Mouse (Mus musculus): Measurements from ENCODE around the gene Slc15a3. TPM values are rescaled to one million over a fixed set of nuclear protein-coding genes. Genes with fewer than 3 reads are reported as not detected.

The Slc15a3 gene
- total and polyA plus RNA-seq, 3 experiments = 0.02 to 0.05 TPM; not detected in 1

DNA sequence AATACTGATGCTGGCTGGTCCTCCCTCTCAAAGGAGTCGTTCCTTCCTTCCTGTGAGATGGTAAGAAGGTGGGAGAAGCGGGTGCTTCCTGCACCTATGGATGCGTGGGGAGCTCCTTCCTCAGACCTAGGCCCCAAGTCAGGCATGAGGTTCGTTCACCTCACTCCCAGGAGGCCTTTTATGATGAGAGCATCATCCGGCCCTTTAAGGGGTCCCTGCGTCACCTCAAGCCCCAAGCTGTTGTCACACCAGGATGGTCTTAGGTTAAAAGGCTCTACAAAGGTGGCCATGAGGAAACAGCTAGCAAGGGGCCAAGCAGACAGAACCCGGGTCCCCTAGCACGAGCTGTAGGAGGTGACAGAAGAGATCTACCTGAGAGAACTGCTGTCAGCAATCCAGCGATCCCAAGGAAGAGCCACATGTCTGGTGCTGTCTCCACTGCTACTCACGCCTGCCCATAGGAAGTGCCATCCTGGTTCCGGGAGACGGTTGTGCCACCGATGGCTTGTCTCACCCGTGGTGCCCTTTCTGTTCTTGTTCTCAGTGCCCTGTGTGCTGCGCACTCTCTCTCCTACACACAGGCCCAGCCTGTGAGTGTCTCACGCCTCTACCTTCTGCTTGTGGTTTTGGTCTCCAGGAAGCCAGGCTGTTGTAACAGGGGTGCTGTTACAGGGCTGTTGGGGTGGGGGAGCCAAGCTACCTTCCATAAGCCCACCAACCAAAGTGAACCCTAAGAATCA is 9.9 kb upstream of the Slc15a3 start, which contains the start of gene Cd6:
TSS of gene Cd6 (minus strand) at position 623 of the 740 bp plus-strand sequence.
- peaks cover 15% of the 10 kb centered on the region for H3K27me3 ChIP-seq (ENCODE audit: insufficient read depth, low read length)
- ATAC-seq (ENCODE audit: extremely low read depth, insufficient number of reproducible peaks, low FRiP score, poor library complexity, severe bottlenecking) (no peak), DNase-seq (ENCODE audit: low spot score) (no peak)
- TF ChIP-seq CTCF (IDR thresholded peaks at IDR 0.05; ENCODE audit: low read depth, low read length) (no peak), POLR2AphosphoS5 (IDR thresholded peaks at IDR 0.05; ENCODE audit: insufficient replicate concordance, low read depth, low read length) (no peak), GATA2 (IDR thresholded peaks at IDR 0.05; ENCODE audit: borderline replicate concordance, low read depth, low read length) (no peak), TAL1 (conservative IDR thresholded peaks at IDR 0.05; ENCODE audit: low read depth, low read length) (no peak), GATA1 (IDR thresholded peaks at IDR 0.05; ENCODE audit: borderline replicate concordance, low read length) (no peak)
- no peaks in the 10 kb centered on the region for H3K9me3 ChIP-seq (replicated peaks)
- H3K4me1 ChIP-seq (ENCODE audit: insufficient read depth, low read depth, low read length) = peaks cover 5% of the 10 kb centered on the region; the same call in 1 of the 2 replicates
- H3K36me3 ChIP-seq (replicated peaks) = no peaks in the 10 kb centered on the region
- H3K4me3 ChIP-seq (ENCODE audit: low read depth, low read length) = no peak within 1 kb of the TSS

DNA sequence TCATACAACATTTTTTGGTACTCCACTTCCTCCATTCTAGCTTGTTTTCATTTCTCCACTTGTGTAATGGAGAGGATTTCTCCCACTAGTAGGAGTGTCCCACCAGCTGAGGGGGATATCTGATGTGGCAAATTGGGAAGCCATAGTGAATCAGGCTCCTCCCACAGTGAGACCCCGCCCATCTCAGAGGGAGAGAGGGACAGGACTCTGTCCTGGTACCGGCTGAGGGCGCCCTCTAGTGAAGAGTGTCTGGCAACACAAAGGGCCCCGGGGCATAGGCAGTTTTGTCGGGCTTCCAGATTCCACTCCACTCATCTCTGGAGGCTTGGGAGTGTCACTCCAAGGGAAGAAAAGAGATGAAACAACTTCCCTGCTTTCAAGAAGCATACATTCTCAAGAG is 8.1 kb upstream of the Slc15a3 start:
- ATAC-seq (ENCODE audit: extremely low read depth, insufficient number of reproducible peaks, low FRiP score, poor library complexity, severe bottlenecking) = no peak
- no peak overlapping the region for H3K4me3 ChIP-seq (ENCODE audit: low read depth, low read length)
- peaks cover 5% of the 10 kb centered on the region; the same call in 1 of the 2 replicates for H3K4me1 ChIP-seq (ENCODE audit: insufficient read depth, low read depth, low read length)
- no peaks in the 10 kb centered on the region for H3K36me3 ChIP-seq (replicated peaks)
- H3K27me3 ChIP-seq (ENCODE audit: insufficient read depth, low read length) = peaks cover 15% of the 10 kb centered on the region
- TF ChIP-seq CTCF (IDR thresholded peaks at IDR 0.05; ENCODE audit: low read depth, low read length) (0 out of 2 replicates have a peak, but pooled peaks have one; percentile 16), TAL1 (conservative IDR thresholded peaks at IDR 0.05; ENCODE audit: low read depth, low read length) (no peak), GATA1 (IDR thresholded peaks at IDR 0.05; ENCODE audit: borderline replicate concordance, low read length) (no peak), GATA2 (IDR thresholded peaks at IDR 0.05; ENCODE audit: borderline replicate concordance, low read depth, low read length) (no peak)
- no peaks in the 10 kb centered on the region for H3K9me3 ChIP-seq (replicated peaks)
- DNase-seq (ENCODE audit: low spot score) = peak; percentile 21

DNA sequence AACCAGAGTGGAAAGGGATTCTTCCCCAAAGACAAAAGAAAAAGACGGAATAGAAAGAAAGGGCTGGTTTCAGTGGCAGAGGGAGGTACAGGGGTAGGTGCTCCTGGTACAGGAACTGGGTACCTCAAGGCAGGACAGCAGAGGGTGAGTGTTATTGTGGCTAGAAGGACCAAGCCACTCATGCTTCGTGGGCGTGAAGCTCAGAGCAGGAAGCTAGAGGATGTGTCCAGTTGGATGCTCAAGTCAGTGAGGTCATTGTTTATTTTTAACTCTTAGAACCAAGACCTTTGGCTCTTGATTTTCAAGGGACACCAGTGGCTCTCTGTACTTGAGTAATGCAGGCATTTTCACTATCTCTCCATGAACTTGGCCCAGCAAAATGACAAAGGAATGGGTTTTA is 7.5 kb upstream of the Slc15a3 start:
- Histone ChIP-seq H3K36me3 (replicated peaks) (no peaks in the 10 kb centered on the region), H3K9me3 (replicated peaks) (no peaks in the 10 kb centered on the region), H3K4me1 (ENCODE audit: insufficient read depth, low read depth, low read length) (peaks cover 5% of the 10 kb centered on the region; the same call in 1 of the 2 replicates), H3K27me3 (ENCODE audit: insufficient read depth, low read length) (peaks cover 15% of the 10 kb centered on the region), H3K4me3 (ENCODE audit: low read depth, low read length) (no peak overlapping the region)
- TF ChIP-seq TAL1 (conservative IDR thresholded peaks at IDR 0.05; ENCODE audit: low read depth, low read length) (no peak), CTCF (IDR thresholded peaks at IDR 0.05; ENCODE audit: low read depth, low read length) (no peak), GATA1 (IDR thresholded peaks at IDR 0.05; ENCODE audit: borderline replicate concordance, low read length) (no peak), POLR2AphosphoS5 (IDR thresholded peaks at IDR 0.05; ENCODE audit: insufficient replicate concordance, low read depth, low read length) (no peak), GATA2 (IDR thresholded peaks at IDR 0.05; ENCODE audit: borderline replicate concordance, low read depth, low read length) (no peak)
- no peak for DNase-seq (ENCODE audit: low spot score)
- ATAC-seq (ENCODE audit: extremely low read depth, insufficient number of reproducible peaks, low FRiP score, poor library complexity, severe bottlenecking) = no peak

DNA sequence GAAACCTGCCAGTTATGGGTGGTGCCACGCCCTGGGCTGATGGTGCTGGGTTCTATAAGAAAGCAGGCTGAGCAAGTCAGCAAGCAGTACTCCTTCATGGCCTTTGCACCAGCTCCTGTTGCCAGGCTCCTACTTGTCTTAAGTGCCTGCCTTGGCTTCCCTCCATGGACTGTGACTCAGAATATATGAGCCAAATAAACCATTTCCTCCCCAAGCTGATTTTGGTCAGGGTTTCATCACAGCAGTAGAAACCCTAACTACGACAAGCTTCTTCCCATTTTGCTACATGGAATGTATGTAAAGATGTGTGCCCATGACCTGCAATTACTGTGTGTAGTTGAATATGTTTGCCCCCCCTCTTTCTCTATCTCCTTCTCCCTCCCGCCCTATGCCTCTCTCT is 5.9 kb upstream of the Slc15a3 start:
- no peak for DNase-seq (ENCODE audit: low spot score)
- ATAC-seq (ENCODE audit: extremely low read depth, insufficient number of reproducible peaks, low FRiP score, poor library complexity, severe bottlenecking) = no peak
- TF ChIP-seq GATA2 (IDR thresholded peaks at IDR 0.05; ENCODE audit: borderline replicate concordance, low read depth, low read length) (no peak), POLR2AphosphoS5 (IDR thresholded peaks at IDR 0.05; ENCODE audit: insufficient replicate concordance, low read depth, low read length) (no peak), CTCF (IDR thresholded peaks at IDR 0.05; ENCODE audit: low read depth, low read length) (no peak), GATA1 (IDR thresholded peaks at IDR 0.05; ENCODE audit: borderline replicate concordance, low read length) (no peak), TAL1 (conservative IDR thresholded peaks at IDR 0.05; ENCODE audit: low read depth, low read length) (no peak)

DNA sequence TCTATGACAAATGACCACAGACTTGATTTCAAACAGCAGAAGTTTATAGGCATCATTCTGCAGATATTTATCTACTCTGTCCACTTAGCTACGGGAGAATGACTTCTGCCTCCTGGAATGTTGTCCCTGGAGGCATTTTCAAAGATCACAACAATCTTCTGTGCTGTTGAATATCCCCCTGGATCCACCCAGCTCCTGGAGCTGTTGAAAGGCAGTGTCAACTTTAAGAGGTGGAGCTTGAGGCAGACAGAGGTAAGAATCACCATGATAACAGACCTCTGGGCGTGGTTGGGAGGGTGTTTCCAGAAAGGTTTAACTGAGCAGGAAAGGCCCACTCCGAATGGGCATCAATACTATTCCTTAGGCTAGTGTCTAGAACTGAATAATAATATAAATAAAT is 3.9 kb upstream of the Slc15a3 start:
- TF ChIP-seq TAL1 (conservative IDR thresholded peaks at IDR 0.05; ENCODE audit: low read depth, low read length) = no peak
- TF ChIP-seq GATA1 (IDR thresholded peaks at IDR 0.05; ENCODE audit: borderline replicate concordance, low read length) = no peak
- no peak for TF ChIP-seq GATA2 (IDR thresholded peaks at IDR 0.05; ENCODE audit: borderline replicate concordance, low read depth, low read length)
- no peak for TF ChIP-seq CTCF (IDR thresholded peaks at IDR 0.05; ENCODE audit: low read depth, low read length)
- TF ChIP-seq POLR2AphosphoS5 (IDR thresholded peaks at IDR 0.05; ENCODE audit: insufficient replicate concordance, low read depth, low read length) = no peak
- Histone ChIP-seq H3K27me3 (ENCODE audit: insufficient read depth, low read length) (peaks cover 15% of the 10 kb centered on the region), H3K4me3 (ENCODE audit: low read depth, low read length) (no peak overlapping the region), H3K4me1 (ENCODE audit: insufficient read depth, low read depth, low read length) (peaks cover 5% of the 10 kb centered on the region; the same call in 1 of the 2 replicates), H3K9me3 (replicated peaks) (no peaks in the 10 kb centered on the region), H3K36me3 (replicated peaks) (no peaks in the 10 kb centered on the region)
- DNase-seq (ENCODE audit: low spot score) = no peak
- no peak for ATAC-seq (ENCODE audit: extremely low read depth, insufficient number of reproducible peaks, low FRiP score, poor library complexity, severe bottlenecking)

More for the DNA sequence above, 5.9 kb upstream of the Slc15a3 start:
- Histone ChIP-seq H3K4me1 (ENCODE audit: insufficient read depth, low read depth, low read length) (peaks cover 5% of the 10 kb centered on the region; the same call in 1 of the 2 replicates), H3K36me3 (replicated peaks) (no peaks in the 10 kb centered on the region), H3K27me3 (ENCODE audit: insufficient read depth, low read length) (peaks cover 15% of the 10 kb centered on the region), H3K9me3 (replicated peaks) (no peaks in the 10 kb centered on the region), H3K4me3 (ENCODE audit: low read depth, low read length) (no peak overlapping the region)

Measured in G1E (cell line).